Mouse (Mus musculus): ENCODE measurements around the gene Dlgap3. TPM values are rescaled to one million over a fixed set of nuclear protein-coding genes. Genes with fewer than 3 reads are reported as not detected.

The Dlgap3 gene
- total RNA-seq, 1 experiment from 2014 or later = not detected

GRCm38 (mm10) chr4:127172119-127172518 lies 3.1 kb downstream of the Dlgap3 start:
- ATAC-seq (replicated peaks in 1 of 2; ENCODE audit: insufficient read depth in 1 of 2, low FRiP score in 2 of 2, low TSS enrichment in 1 of 2, low read depth in 1 of 2, poor library complexity in 2 of 2, severe bottlenecking in 2 of 2) = no peak

DNA sequence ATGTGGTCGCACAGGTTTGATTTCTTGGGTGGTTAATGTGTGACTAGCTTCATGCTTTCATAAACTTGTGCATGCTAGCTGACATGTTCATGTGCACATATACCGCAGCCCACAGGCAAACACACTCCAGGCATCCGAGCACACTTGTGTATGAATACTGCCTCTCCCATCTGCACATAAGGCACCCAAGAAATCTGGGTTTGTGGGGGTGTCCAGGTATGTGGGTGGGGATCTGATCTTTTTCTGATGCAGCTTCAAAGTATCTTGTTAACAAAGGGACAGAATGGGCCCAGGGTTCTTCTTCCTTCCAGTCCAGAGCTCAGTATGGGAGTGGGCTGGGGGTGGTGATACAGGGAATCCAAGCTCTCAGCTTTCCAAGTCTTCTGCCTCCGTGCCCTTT lies 3.6 kb downstream of the Dlgap3 start:
- no peak for ATAC-seq (replicated peaks in 1 of 2; ENCODE audit: insufficient read depth in 1 of 2, low FRiP score in 2 of 2, low TSS enrichment in 1 of 2, low read depth in 1 of 2, poor library complexity in 2 of 2, severe bottlenecking in 2 of 2)

GRCm38 (mm10) chr4:127173461-127173860 lies 4.5 kb downstream of the Dlgap3 start:
- ATAC-seq (replicated peaks in 1 of 2; ENCODE audit: insufficient read depth in 1 of 2, low FRiP score in 2 of 2, low TSS enrichment in 1 of 2, low read depth in 1 of 2, poor library complexity in 2 of 2, severe bottlenecking in 2 of 2) = peak; percentile 57 to 58; a peak in 2 of 4 replicates

DNA sequence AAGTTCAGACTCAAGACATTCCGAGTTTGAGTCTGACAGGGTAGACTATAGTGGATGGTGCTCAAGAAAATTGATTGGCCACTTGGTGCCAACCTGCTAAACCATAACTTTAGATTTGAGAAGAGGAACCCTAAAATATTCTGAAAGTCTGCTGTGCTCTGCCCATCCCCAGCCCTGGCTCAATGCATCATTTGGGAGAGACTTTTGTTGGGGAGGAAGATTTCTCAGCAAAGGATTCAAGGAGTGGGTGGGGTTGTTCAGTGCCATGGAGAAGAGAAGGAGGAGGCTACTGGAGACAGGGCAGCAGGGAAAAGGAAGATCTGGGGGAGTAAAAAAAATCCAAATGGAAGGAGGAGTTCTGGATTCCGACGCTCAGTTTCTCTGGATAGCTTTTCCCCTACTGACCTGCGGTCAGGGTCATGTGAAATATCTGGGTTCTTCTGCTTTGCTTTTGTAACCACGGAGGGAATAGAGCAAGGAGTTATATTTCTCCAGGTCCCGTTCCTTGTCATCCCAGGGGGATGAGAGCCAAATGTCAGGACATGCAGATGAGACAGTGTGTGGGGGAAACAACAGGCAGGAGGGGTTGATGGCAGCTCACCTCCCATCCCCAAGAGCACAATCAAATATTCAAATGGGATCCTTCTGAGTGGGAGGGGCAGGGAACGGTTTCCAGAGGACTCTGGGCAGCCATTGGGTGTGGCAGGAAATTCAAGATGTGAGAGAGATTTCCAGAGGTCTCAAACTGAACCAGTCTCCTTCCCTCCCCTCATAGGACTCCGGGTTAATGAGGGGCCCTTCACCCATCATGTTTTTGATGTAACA lies 5.3 kb downstream of the Dlgap3 start:
- ATAC-seq (replicated peaks in 1 of 2; ENCODE audit: insufficient read depth in 1 of 2, low FRiP score in 2 of 2, low TSS enrichment in 1 of 2, low read depth in 1 of 2, poor library complexity in 2 of 2, severe bottlenecking in 2 of 2) = no peak

GRCm38 (mm10) chr4:127174900-127175278 lies 5.9 kb downstream of the Dlgap3 start:
- no peak for ATAC-seq (replicated peaks in 1 of 2; ENCODE audit: insufficient read depth in 1 of 2, low FRiP score in 2 of 2, low TSS enrichment in 1 of 2, low read depth in 1 of 2, poor library complexity in 2 of 2, severe bottlenecking in 2 of 2)

- ATAC-seq (replicated peaks in 1 of 2; ENCODE audit: insufficient read depth in 1 of 2, low FRiP score in 2 of 2, low TSS enrichment in 1 of 2, low read depth in 1 of 2, poor library complexity in 2 of 2, severe bottlenecking in 2 of 2) = no peak
Observed at GRCm38 (mm10) chr4:127177961-127178360, 9.0 kb downstream of the Dlgap3 start.

DNA sequence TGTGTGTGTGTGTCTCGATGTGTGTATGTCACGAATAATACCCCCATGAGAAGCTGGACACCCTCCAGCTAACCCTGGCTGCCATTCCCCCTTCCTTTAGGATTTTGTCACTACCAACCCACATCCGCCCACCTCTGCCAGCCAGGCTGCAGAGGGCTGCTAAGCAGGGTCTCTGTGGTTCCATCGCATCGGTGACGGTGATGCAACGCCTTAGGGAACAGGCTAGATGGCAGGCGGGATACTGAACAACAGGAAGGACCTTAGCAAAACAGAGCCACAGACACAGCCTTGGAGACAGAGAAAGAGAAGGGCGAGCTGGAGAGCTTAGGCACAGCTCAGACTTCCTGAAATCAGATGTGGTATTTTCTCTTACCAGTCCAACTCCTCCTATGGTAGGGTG lies 9.7 kb downstream of the Dlgap3 start:
- no peak for ATAC-seq (replicated peaks in 1 of 2; ENCODE audit: insufficient read depth in 1 of 2, low FRiP score in 2 of 2, low TSS enrichment in 1 of 2, low read depth in 1 of 2, poor library complexity in 2 of 2, severe bottlenecking in 2 of 2)

- ATAC-seq (replicated peaks in 1 of 2; ENCODE audit: insufficient read depth in 1 of 2, low FRiP score in 2 of 2, low TSS enrichment in 1 of 2, low read depth in 1 of 2, poor library complexity in 2 of 2, severe bottlenecking in 2 of 2) = no peak
Observed at GRCm38 (mm10) chr4:127179469-127180449, 10.8 kb downstream of the Dlgap3 start.

GRCm38 (mm10) chr4:127180450-127180840 lies 11.4 kb downstream of the Dlgap3 start:
- no peak for ATAC-seq (replicated peaks in 1 of 2; ENCODE audit: insufficient read depth in 1 of 2, low FRiP score in 2 of 2, low TSS enrichment in 1 of 2, low read depth in 1 of 2, poor library complexity in 2 of 2, severe bottlenecking in 2 of 2)

- no peak for ATAC-seq (replicated peaks in 1 of 2; ENCODE audit: insufficient read depth in 1 of 2, low FRiP score in 2 of 2, low TSS enrichment in 1 of 2, low read depth in 1 of 2, poor library complexity in 2 of 2, severe bottlenecking in 2 of 2)
Observed at GRCm38 (mm10) chr4:127181010-127181409, 12.0 kb downstream of the Dlgap3 start.

GRCm38 (mm10) chr4:127183867-127184266 lies 14.9 kb downstream of the Dlgap3 start:
- no peak for ATAC-seq (replicated peaks in 1 of 2; ENCODE audit: insufficient read depth in 1 of 2, low FRiP score in 2 of 2, low TSS enrichment in 1 of 2, low read depth in 1 of 2, poor library complexity in 2 of 2, severe bottlenecking in 2 of 2)

DNA sequence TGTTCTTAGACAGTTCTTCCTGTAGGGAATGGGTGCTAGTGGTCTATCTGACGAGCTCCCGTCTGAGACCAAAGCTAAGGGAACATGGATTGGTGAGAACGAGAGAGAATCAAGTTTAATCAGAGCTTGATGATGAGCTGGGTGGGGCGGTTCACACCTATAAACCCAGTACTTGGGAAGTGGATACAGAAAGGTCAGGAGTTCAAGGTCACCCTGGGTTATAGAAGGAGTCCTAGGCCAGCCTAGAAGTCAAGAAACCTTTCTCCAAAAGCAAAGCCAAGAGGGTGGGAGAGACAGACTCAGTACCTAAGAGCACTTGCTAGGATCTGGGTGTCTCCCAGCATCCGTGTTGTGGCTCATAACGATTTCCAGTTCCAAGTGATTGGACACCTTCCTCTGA lies 21.9 kb downstream of the Dlgap3 start:
- no peak for ATAC-seq (replicated peaks in 1 of 2; ENCODE audit: insufficient read depth in 1 of 2, low FRiP score in 2 of 2, low TSS enrichment in 1 of 2, low read depth in 1 of 2, poor library complexity in 2 of 2, severe bottlenecking in 2 of 2)

GRCm38 (mm10) chr4:127192704-127193103 lies 23.7 kb downstream of the Dlgap3 start:
- no peak for ATAC-seq (replicated peaks in 1 of 2; ENCODE audit: insufficient read depth in 1 of 2, low FRiP score in 2 of 2, low TSS enrichment in 1 of 2, low read depth in 1 of 2, poor library complexity in 2 of 2, severe bottlenecking in 2 of 2)

- no peak for ATAC-seq (replicated peaks in 1 of 2; ENCODE audit: insufficient read depth in 1 of 2, low FRiP score in 2 of 2, low TSS enrichment in 1 of 2, low read depth in 1 of 2, poor library complexity in 2 of 2, severe bottlenecking in 2 of 2)
Observed at GRCm38 (mm10) chr4:127193378-127194155, 24.6 kb downstream of the Dlgap3 start.

DNA sequence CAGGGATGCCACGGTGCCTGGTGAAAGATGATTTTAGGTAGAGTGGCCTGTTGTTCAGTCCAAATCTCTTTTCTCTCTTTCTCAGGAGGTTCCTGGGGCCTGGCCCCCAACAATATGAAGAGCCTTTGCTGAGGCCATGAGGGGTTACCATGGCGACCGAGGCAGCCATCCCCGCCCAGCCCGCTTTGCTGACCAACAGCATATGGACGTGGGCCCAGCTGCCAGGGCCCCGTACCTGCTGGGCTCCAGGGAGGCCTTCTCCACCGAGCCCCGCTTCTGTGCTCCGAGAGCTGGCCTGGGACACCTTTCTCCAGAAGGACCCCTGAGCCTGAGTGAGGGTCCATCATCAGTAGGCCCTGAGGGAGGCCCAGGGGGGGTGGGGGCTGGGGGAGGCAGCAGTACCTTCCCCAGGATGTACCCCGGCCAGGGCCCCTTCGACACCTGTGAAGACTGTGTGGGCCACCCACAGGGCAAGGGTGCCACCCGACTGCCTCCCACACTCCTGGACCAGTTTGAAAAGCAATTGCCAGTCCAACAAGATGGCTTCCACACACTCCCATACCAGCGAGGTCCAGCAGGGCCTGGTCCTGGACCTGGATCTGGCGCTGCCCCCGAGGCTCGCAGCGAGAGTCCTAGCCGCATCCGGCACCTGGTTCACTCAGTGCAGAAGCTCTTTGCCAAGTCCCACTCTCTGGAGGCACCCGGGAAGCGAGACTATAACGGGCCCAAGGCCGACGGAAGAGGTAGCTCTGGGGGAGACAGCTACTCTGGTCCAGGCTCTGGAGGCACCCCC lies 25.7 kb downstream of the Dlgap3 start:
- no peak for ATAC-seq (replicated peaks in 1 of 2; ENCODE audit: insufficient read depth in 1 of 2, low FRiP score in 2 of 2, low TSS enrichment in 1 of 2, low read depth in 1 of 2, poor library complexity in 2 of 2, severe bottlenecking in 2 of 2)

GRCm38 (mm10) chr4:127198609-127199008 lies 29.6 kb downstream of the Dlgap3 start:
- no peak for ATAC-seq (replicated peaks in 1 of 2; ENCODE audit: insufficient read depth in 1 of 2, low FRiP score in 2 of 2, low TSS enrichment in 1 of 2, low read depth in 1 of 2, poor library complexity in 2 of 2, severe bottlenecking in 2 of 2)

DNA sequence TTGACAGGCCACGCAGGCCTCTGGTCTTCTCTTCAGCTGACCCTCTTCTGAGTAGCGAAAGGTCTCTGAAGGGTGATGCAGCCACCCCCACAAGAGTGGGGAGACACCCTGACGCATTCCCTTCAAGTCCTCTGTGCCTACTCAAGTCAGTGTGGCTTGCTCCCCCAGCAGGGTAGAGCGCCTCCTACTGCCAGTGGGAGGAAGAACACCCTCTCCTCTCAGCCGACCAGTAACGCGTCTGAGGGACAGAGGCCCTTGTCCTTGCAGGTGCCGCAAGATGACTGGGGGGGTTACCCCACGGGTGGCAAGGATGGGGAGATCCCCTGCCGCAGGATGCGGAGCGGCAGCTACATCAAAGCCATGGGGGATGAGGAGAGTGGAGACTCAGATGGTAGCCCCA lies 30.4 kb downstream of the Dlgap3 start:
- ATAC-seq (replicated peaks in 1 of 2; ENCODE audit: insufficient read depth in 1 of 2, low FRiP score in 2 of 2, low TSS enrichment in 1 of 2, low read depth in 1 of 2, poor library complexity in 2 of 2, severe bottlenecking in 2 of 2) = no peak
